Mouse (Mus musculus) thymus, postnatal 4 days (tissue): ENCODE measurements around the gene Fam174a.

Source experiments
- DNase-seq: peaks from one replicate; pipeline ENCODE4 v3.0.0; 2021

The Fam174a gene

GRCm38 (mm10) chr1:95313393-95314228, at the start of gene Fam174a:
Fam174a (plus strand) TSS chr1:95313623.
- DNase-seq: peak; percentile 93

DNA sequence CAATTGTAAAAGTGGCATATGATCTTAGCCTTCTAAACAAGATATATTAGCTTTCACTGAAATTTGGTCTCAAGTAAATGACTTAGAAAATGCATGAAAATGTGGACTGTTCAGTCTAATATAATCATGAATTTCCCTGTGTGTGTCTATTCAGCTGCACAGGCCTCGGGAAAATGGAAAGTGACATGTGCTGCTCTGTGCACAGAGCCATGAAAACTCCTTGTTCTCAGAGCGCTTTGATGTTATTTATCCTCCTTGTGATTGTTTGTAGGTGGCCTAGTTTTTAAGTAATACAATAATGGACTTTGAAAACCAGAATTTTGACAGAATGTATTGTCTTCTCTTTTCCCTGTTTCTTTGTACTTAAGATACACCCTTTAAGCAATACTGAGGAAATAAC, 49.6 kb upstream of the Fam174a start:
- DNase-seq: no peak

- DNase-seq: peak; percentile 66
Observed at GRCm38 (mm10) chr1:95267950-95268724, 45.3 kb upstream of the Fam174a start.

DNA sequence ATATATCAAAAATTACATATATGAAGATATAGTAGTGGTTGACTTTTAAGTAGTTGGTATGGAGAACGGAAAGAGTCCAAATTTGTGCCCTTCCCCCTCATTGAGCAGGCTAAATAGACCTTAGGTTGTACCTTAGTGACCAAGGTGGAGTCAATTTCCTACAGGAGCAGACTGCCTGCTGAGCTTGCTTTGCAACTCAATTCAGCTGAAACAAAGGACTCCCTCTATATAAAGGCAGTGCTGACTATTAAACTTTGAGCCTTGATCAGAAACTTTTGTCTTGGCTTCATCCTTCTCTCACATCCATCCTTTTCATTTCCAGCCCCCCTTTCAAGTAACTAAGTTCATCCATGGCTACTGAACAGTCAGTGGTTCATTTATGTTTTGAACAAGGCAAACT, 40.1 kb upstream of the Fam174a start:
- DNase-seq: no peak

DNA sequence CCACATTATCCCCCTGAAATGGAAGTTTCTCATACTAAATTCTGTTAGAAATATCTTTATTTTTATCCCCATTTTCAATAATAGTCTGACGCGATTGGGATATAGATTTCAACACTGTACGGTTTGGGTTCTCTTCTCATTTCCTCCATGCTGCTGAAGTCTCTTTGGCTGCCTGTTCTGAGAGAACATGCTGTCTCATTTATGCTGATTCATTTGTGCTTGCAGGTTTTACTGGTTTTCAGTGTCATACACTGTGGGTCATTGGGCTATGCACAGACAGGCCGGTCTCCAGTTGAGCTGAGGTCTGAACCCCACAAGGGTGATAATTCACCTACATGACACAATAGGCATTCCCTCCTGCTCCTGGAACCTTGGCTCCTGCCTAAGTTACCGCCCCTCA, 5.1 kb upstream of the Fam174a start:
- no peak for DNase-seq

DNA sequence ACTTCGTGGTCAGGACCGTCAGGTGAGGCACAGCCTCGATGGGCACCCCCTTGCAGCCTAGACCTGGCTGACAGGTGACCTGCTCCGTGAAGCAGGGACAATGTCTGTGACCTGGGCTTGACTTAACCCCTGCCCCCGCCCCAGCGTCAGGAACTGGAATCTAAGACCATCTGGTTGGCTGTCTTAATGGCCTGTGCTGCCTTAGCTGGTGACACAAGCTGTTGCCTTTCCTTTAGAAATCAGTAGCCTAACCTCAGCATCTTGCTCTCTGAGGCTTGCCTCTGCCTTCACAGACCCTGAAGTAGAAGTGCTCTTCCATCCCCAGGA, 769 bp downstream of the Fam174a start:
- no peak for DNase-seq

GRCm38 (mm10) chr1:95315981-95316380, 2.6 kb downstream of the Fam174a start:
- DNase-seq: no peak

GRCm38 (mm10) chr1:95322219-95322618, 8.8 kb downstream of the Fam174a start:
- DNase-seq: no peak

DNA sequence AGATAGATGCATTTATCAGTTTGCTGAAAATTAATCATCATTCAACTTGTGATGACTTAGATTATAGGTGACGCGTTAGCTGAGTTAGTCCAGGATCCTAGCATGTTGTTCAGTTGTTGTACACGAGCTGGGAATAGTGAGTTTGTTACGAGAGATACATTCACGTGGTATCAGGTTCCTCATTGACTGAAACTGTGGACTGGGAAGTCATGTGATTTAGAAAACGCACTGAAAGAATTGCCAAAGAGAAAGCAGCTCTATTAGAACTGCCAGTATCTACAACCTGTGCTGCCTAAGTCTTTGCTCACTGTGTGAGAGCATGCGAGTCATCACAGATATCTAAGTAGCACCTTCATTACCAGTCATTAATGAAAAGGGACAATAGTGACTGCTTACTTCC, 9.6 kb downstream of the Fam174a start:
- DNase-seq: no peak

DNA sequence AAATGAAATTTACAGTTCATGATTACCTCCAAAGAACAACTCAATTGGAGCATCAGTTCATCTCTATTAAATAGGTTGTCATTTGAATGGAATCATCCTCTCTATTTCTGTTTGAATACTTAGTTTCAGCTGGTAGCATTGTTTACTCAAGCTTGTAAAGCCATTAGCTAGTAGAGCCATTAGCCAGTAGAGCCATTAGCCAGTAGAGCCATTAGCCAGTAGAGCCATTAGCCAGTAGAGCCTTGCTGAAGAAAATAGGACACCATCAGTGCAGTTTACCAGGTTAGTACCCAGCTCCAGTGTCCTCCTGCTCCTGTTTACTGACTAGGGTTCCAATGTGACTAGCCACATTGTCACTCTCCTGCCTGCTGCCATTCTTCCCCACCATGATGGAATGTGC, 13.4 kb downstream of the Fam174a start:
- no peak for DNase-seq

DNA sequence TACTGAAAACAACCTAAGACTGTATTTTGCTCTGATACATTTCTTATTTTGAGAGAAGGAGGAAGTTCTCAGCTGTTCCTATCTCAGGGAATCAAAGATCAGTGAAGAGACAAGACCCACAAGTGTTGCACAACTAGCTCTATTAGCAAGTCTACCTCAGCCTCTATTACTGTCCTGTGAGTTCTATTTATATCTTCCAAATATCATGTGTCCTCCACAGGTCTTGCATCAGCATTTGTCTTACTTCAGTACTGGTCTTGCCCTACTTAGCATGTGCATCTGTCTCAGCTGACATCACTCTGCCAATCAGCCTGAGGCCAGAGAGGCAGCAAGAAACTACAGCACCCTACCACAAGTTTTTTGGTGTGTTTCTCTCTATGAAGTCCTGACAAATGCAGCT, 26.2 kb downstream of the Fam174a start:
- no peak for DNase-seq

DNA sequence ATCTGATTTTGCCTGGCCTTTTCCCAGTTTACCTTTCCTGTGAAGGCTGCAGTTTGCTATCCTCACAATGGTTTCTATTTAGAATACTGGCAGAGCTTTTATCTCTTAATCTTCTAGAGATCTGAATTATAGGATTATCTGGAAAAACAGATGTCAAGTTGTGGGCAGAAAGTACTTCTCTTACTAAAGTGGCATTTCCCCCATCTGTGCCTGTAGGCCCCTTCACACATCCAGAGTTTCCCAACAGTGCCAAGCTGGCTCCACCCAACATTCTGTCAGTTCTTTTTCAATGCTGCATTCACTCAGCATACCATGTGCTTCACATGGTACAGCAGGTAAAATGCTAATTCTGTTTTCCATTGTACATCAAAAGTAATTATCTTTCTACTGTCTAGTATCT, 28.8 kb downstream of the Fam174a start:
- no peak for DNase-seq

- DNase-seq: no peak
Observed at GRCm38 (mm10) chr1:95343585-95344485, 30.4 kb downstream of the Fam174a start.

DNA sequence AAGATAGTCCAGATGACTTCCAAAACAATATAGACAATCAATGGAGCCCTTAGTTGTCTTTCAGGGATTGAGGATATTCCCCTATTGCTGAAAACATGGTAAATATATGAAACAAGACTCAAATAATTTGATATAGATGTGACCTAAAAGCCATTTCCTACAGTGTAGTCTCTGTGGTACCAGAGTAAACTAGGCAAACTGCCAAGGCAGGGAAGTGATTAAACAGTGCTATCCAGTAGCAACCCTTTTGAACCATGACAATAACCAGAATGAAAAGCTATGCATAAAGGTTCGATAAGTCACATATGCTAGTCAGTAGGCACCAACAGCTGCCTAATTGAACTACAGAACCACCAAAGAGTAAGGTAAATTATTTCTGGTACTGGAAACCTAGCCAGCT, 40.7 kb downstream of the Fam174a start:
- DNase-seq: no peak

- no peak for DNase-seq
Observed at GRCm38 (mm10) chr1:95356904-95357303, 43.5 kb downstream of the Fam174a start.

DNA sequence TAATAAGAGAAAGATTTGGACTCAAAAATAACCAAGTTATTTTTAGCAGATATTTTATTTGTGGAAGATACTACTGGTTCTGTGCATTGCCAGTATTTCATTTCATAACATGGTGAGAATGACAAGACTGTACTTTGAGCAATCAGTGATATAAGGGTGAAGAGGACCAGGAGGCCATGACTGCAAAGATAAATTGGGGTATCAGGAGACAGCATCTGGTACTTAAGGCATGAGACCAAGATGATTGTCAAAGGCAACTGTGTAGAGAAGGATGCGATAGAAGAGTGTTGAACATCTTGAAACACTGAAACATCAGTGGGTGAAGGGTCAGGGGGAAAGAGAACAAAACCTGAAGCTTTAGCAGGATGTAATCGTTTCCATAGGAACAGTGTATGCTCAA, 50.3 kb downstream of the Fam174a start:
- no peak for DNase-seq

DNA sequence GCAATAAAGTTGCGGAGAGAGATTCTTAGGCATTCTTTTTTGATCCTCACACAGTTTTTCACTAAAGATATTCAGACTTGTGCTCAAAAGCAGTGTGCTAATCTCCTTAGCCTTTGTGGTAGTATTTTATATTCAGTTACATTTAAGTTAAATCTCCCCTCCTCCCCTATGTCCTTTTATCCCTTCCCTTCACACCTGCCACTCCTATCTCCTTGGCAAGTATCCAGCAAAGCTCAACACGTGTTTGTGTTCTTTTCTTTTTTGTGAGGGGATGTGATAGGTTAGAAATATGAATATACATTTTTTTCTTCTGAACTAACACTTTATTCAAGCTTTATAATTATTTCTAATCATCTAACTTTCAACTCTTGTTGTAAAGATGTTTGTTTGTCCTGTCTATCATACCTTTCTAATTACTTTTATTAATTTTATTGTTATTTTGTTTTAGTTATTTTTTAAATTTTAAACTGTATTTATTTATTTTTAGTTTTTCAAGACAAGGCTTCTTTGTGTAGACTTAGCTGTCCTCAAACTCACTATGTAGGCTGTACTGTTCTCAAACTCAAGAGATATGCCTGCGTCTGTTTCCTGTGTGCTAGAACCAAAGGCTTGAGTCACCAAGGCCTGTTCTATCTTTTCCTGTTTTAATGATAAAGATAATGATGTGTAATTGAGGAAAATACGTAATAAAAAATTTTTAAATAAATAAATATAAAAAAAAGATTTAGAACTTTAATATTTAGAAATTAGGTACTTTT, 53.4 kb downstream of the Fam174a start:
- no peak for DNase-seq

DNA sequence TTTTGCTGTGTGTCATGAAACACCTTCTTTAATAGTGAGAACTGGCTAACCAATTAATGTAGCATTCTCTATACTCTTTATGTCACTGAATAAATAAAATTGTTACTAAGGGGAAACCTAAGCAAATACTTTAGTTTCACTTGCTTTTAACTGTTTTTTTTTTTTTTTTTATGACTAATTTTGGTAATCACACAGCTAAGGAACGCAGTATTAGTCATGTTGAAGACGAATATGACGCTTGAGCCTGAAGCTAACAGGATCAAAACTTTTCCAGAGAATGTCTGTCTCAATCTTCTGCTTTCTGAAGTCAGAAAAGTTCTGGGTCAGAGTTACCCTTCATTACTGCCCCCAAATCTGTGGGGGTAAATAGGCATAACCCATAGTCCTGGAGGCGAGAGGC, 54.3 kb downstream of the Fam174a start:
- no peak for DNase-seq

DNA sequence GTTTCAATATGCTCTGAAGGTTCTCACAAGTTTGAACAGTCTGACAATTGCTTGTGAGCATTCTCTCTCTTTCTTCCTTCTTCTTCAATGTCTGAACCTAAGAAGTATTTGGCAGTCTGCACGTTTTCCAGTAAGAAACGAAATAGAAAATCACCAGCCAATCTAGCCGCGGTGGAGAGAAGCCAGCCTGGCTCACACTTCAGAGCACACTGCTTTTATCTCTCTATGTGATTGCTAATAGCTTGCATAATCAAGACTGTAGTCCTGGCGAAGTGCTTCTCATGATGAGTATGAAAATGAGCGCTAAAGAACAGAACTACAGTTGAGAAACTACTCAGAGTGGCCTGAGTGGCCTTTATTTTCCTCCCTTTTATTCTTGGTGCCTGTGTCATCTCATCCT, 62.0 kb downstream of the Fam174a start:
- DNase-seq: no peak

DNA sequence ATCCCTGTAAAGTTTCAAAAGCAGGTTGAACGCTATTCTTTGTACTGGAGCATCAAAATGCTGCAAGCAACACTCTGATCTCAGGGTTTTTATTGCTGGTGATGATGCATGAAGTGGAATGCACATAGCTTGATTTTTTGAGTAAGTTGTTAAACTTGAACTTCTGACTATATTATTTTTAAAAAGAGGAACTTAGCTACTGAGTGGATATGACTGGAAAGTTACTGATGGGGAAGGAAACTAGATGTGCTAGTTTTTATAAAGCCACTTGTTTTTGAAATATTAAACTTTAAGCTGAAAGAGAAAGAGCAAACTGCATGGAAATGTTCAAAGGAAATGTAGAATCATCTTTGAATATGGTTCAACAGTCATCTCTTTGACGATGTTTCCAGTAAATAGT, 67.6 kb downstream of the Fam174a start:
- DNase-seq: no peak
